Mouse (Mus musculus): ENCODE results near the gene Spns2.

Spns2 gene

GRCm38 (mm10) chr11:72413016-72413415 is 76.7 kb downstream of the Spns2 start:
- DNase-seq (ENCODE audit: inconsistent age in 2 of 2, low spot score in 1 of 2): peak in 1 of 2 experiments; percentile 56

GRCm38 (mm10) chr11:72411945-72412344 is 77.8 kb downstream of the Spns2 start:
- DNase-seq (ENCODE audit: inconsistent age in 2 of 2, low spot score in 1 of 2): no peak

- peak; percentile 87 to 95 for DNase-seq (ENCODE audit: inconsistent age in 2 of 2, low spot score in 1 of 2)
These were observed 78.4 kb downstream of the Spns2 start, which contains the start of gene Smtnl2 for GRCm38 (mm10) chr11:72411093-72411921. TSS of gene Smtnl2 (minus strand) at chr11:72411713.

GRCm38 (mm10) chr11:72410521-72411092 is 79.1 kb downstream of the Spns2 start:
- no peak for DNase-seq (ENCODE audit: inconsistent age in 2 of 2, low spot score in 1 of 2)

GRCm38 (mm10) chr11:72409649-72410385 is 79.9 kb downstream of the Spns2 start:
- DNase-seq (ENCODE audit: inconsistent age in 2 of 2, low spot score in 1 of 2): no peak

GRCm38 (mm10) chr11:72408451-72409170 is 81.1 kb downstream of the Spns2 start:
- no peak for DNase-seq (ENCODE audit: inconsistent age in 2 of 2, low spot score in 1 of 2)

GRCm38 (mm10) chr11:72407574-72407973 is 82.1 kb downstream of the Spns2 start:
- DNase-seq (ENCODE audit: inconsistent age in 2 of 2, low spot score in 1 of 2): no peak

- DNase-seq (ENCODE audit: inconsistent age in 2 of 2, low spot score in 1 of 2): no peak
These were observed 82.6 kb downstream of the Spns2 start for GRCm38 (mm10) chr11:72407081-72407480.

- DNase-seq (ENCODE audit: inconsistent age in 2 of 2, low spot score in 1 of 2): no peak
These were observed 83.5 kb downstream of the Spns2 start for GRCm38 (mm10) chr11:72406079-72406675.

GRCm38 (mm10) chr11:72405532-72405931 is 84.2 kb downstream of the Spns2 start:
- DNase-seq (ENCODE audit: inconsistent age in 2 of 2, low spot score in 1 of 2): no peak

GRCm38 (mm10) chr11:72402969-72403368 is 86.7 kb downstream of the Spns2 start:
- no peak for DNase-seq (ENCODE audit: inconsistent age in 2 of 2, low spot score in 1 of 2)

GRCm38 (mm10) chr11:72402017-72402416 is 87.7 kb downstream of the Spns2 start:
- no peak for DNase-seq (ENCODE audit: inconsistent age in 2 of 2, low spot score in 1 of 2)

Measured in adrenal gland, adult (tissue).